Mouse (Mus musculus) frontal cortex, postnatal 10 days (tissue): Measurements from ENCODE around the gene Kcnk16.

ENCODE experiments used
- DNase-seq, 2 experiments: peaks; one replicate each; pipeline ENCODE4 v3.0.0; 2022; ENCODE audit warnings: low spot score in 2 of 2, mixed read lengths in 1 of 2

Kcnk16 gene

GRCm38 (mm10) chr14:20233016-20233980 is 35.7 kb downstream of the Kcnk16 start:
- DNase-seq: no peak

DNA sequence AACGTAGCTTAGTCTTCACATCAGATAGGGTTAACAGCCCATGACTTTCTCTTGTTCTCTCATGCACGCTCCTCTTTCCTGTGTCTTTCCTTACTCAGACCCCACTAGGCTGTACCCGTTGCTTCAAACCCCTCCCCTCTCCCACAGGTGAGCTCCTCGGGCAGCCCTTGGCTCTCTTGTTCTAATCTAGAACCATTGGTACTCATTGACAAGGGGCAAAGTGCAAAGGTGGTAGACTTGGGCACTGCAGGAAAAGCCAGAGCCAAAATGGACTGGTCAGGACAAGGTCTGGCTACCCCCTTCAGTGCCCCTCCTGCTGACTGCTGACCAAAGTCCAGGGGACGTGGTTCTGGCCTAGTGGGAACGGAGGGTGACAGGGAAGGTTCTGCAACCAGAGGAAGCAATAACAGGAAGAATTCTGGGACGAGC is 38.9 kb downstream of the Kcnk16 start:
- no peak for DNase-seq

DNA sequence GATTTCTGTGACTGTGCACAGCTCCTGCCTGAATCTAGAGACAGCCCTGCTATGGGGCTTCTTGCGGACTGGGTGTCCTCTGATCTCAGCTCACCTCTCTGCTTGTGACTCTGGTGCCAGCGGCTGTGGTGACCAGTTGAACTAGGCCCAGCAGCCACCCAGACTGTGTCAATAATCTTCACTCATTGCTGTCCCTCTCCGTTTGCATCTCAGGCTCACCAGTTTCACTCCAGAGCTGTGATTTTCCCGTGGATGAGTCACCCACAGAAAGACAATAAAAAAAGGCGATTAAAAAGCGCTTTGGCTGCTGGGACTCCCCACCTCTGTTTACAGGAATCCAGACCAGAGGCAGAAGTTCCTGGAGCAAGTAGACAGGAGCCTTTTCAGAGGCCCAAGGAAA is 39.6 kb downstream of the Kcnk16 start:
- no peak for DNase-seq

GRCm38 (mm10) chr14:20228336-20228735 is 40.7 kb downstream of the Kcnk16 start:
- DNase-seq: no peak

- no peak for DNase-seq
Measured at GRCm38 (mm10) chr14:20226982-20227381, 42.0 kb downstream of the Kcnk16 start.

- DNase-seq: no peak
Measured at GRCm38 (mm10) chr14:20226488-20226887, 42.5 kb downstream of the Kcnk16 start.

- DNase-seq: no peak
Measured at GRCm38 (mm10) chr14:20225525-20225924, 43.5 kb downstream of the Kcnk16 start.

GRCm38 (mm10) chr14:20224576-20225218 is 44.3 kb downstream of the Kcnk16 start:
- DNase-seq: no peak

DNA sequence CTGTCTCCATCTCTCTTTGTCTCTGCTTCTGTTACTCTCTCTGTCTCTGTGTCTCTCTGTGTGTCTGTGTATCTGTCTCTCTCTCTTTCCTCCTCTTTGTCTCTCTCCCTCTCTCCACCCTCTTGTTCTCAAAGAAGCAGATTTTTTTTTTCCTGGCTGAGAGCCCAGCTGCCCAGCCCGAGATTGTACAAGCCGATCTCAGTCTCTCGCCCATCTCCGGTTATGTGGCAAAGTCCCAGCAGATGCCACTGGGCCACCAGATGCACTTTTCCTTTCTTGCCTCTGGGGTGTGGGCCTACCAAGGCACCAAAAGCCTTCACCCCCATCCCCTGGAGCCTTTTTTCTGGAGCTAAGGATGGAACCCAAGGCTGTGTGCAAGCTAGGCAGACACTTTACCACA is 44.8 kb downstream of the Kcnk16 start:
- DNase-seq: no peak

- DNase-seq: no peak
Measured at GRCm38 (mm10) chr14:20223253-20223652, 45.7 kb downstream of the Kcnk16 start.

GRCm38 (mm10) chr14:20221083-20221482 is 47.9 kb downstream of the Kcnk16 start:
- DNase-seq: no peak

- DNase-seq: no peak
Measured at GRCm38 (mm10) chr14:20219849-20220248, 49.1 kb downstream of the Kcnk16 start.

GRCm38 (mm10) chr14:20217299-20217864 is 51.6 kb downstream of the Kcnk16 start:
- no peak for DNase-seq

DNA sequence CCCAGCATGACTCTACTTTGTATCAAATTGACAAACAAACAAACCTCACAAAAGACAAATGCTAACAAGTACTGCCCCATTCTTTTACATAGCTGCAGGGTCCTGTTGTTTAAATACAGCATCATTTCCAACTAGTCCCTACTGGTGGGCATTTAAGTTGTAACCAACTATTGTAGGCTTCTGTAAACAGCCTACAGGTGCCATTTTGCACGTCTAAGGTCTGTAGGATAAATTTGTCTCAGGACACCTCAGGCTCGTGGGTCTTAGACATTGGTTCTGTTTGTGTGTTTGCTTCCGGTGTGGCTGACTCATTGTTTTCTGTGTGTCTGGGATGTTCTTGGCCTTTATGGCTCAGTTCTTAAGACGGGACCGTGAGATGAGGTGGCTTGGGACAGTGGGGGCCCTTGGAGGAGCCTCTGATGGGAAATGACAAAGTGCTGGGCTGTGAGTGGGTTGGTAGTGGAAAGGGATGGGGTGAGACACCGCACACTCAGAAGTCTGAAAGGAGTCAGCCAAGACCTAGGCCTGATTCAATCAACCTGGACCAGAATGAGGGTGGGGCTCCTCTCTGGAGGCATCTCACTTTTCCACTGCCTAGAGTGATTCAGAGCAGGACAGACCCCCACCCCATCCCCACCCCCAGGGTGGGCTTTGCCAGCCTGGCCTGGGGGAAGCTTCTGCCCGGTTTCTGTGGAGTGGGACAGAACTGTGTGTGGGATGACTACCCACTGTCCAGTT is 52.3 kb downstream of the Kcnk16 start:
- no peak for DNase-seq

DNA sequence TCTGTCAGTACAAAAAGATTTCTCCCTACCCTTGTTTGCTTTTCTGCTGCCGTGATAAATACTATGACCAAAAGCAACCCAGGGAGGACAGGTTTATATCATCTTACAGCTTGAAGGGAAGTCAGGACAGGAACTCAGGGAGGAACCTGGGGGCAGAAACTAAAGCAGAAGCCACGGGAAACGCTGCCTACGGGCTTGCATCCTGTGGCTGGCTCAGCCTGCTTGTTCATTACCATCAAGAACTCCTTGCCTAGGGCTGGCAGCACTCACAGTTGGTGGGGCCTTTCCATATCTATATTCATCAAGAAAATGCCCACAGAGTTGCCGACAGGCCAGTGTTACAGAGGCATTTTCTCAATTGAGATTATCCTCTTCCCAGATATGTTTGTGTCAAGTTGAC is 53.2 kb downstream of the Kcnk16 start:
- DNase-seq: no peak

DNA sequence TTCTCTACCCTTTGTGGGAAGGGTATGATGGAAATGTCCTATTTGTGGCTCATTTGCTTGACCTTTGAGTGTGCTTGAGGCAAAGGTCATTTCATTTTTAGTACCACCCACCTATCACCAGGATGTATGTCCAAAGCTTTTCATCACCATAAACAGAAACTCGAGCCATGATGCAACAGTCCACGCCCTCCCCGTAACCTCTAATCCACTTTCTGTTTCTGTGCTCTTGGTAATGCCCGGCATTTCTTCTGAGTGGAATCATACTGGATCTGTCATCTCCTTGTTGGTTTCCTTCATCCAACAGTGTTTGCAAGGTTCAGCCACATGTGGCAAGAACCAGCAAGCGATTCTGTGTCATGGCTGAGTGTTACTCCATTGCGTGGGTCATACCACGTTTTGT is 54.9 kb downstream of the Kcnk16 start:
- no peak for DNase-seq

DNA sequence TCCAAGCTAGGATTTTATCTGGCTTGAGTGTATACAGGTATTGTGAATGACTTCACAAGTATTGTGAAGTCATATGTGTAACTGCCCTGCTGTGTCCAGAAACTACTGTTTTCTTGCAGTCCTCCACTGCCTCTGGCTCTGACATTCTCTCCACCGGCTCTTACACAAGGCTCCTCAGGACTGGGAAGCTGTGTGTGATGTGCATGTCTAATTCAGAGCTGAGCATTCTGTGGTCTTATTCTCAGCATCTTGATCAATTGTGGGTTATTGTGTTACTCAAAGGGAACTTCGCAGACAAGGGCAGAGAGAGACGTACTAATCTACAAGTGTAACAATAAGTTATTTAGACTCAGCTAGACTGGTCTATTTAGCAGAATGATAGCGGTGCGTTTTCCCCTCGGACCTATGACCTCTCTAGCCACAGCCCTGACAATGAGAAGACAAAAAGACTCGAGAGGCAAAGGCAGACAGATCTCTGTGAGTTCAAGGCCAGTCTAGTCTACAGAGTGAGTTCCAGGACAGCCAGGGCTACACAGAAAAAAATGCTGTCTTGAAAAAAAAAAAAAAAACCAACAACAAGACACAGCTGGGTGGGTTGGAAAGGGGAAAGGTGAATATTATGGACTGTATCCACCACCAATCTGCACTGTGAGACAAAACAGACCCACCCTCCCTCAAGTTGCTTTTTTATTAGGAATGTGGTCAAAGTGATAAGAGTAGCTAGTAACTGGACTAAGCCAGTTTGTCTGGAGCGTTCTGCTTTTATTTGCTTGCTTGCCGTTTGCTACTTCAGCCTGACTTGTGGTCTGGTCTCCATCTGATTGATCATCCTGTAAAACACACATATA is 57.0 kb downstream of the Kcnk16 start:
- DNase-seq: no peak
